ENCODE assay signal across 9 mouse cellular contexts in genomic region chr4:133496738-133497445, GRCm38 (mm10). TPM values are rescaled to one million over a fixed set of nuclear protein-coding genes. Genes with fewer than 3 reads are reported as not detected.
DNase-seq lines count a peak whose midpoint lies in the region; ATAC-seq and TF ChIP-seq lines count a peak whose summit lies in the region.
"Had no signal": no experiment of that assay in that cellular context is flagged by ENCODE, and none has a peak within 500 bp of the region (broad histone marks: within the 10 kb centered on the region; RNA-seq: fewer than 3 reads in every experiment).

No protein-coding gene starts in this region.

- no peak for TF ChIP-seq CTCF in intestine, postnatal 0 days (IDR thresholded peaks at IDR 0.05; ENCODE audit: low read depth)
- no peak for TF ChIP-seq CTCF in lung, postnatal 0 days (IDR thresholded peaks at IDR 0.05)

- no peaks in the 10 kb centered on the region for H3K9me3 ChIP-seq in intestine, embryonic 14.5 days (ENCODE audit: control insufficient read depth, low read length)
- H3K9me3 ChIP-seq in intestine, postnatal 0 days (ENCODE audit: control insufficient read depth), result no peaks in the 10 kb centered on the region
- H3K9me3 ChIP-seq in hindbrain, embryonic 10.5 days, result no peaks in the 10 kb centered on the region
- H3K9me3 ChIP-seq in neural tube, embryonic 12.5 days, result no peaks in the 10 kb centered on the region
- H3K9me3 ChIP-seq in kidney, embryonic 14.5 days (ENCODE audit: control insufficient read depth, low read length), result no peaks in the 10 kb centered on the region
- H3K9me3 ChIP-seq in lung, postnatal 0 days (ENCODE audit: low read length), result no peaks in the 10 kb centered on the region

- H3K4me1 ChIP-seq in intestine, embryonic 14.5 days (replicated peaks; ENCODE audit: control insufficient read depth, insufficient read depth, low read length), result peaks cover 10% of the 10 kb centered on the region; the same call in 1 of the 2 replicates
- H3K4me1 ChIP-seq in intestine, postnatal 0 days (replicated peaks; ENCODE audit: control insufficient read depth, insufficient read depth, low read length), result 0 out of 2 replicates have a peak, but pooled peaks cover 3% of the 10 kb centered on the region
- H3K4me1 ChIP-seq in hindbrain, embryonic 10.5 days (replicated peaks), result peaks cover 33% of the 10 kb centered on the region
- H3K4me1 ChIP-seq in neural tube, embryonic 12.5 days, result peaks cover 19% of the 10 kb centered on the region
- peaks cover 11% of the 10 kb centered on the region; the same call in 1 of the 2 replicates for H3K4me1 ChIP-seq in kidney, embryonic 14.5 days (ENCODE audit: control insufficient read depth, insufficient read depth, low read length)
- peaks cover 17% of the 10 kb centered on the region for H3K4me1 ChIP-seq in lung, postnatal 0 days (ENCODE audit: insufficient read depth, low read depth, low read length)

- H3K4me3 ChIP-seq in intestine, embryonic 14.5 days (ENCODE audit: low read depth, low read length), result peak overlapping the region; percentile 51; the same call in 1 of the 2 replicates
- H3K4me3 ChIP-seq in intestine, postnatal 0 days (ENCODE audit: low read depth, low read length), result no peak overlapping the region
- H3K4me3 ChIP-seq in hindbrain, embryonic 10.5 days, result peak overlapping the region; percentile 76
- H3K4me3 ChIP-seq in neural tube, embryonic 12.5 days, result no peak overlapping the region; the same call in 1 of the 2 replicates
- H3K4me3 ChIP-seq in kidney, embryonic 14.5 days (ENCODE audit: low read length), result no peak overlapping the region
- no peak overlapping the region for H3K4me3 ChIP-seq in lung, postnatal 0 days (ENCODE audit: low read depth, low read length)

- peaks cover 79% of the 10 kb centered on the region for H3K27me3 ChIP-seq in intestine, embryonic 14.5 days (replicated peaks; ENCODE audit: control insufficient read depth, insufficient read depth, low read length)
- H3K27me3 ChIP-seq in intestine, postnatal 0 days (replicated peaks; ENCODE audit: control insufficient read depth, insufficient read depth, low read length), result peaks cover 65% of the 10 kb centered on the region
- H3K27me3 ChIP-seq in hindbrain, embryonic 10.5 days (ENCODE audit: insufficient read depth, poor library complexity, severe bottlenecking), result peaks cover 89% of the 10 kb centered on the region
- H3K27me3 ChIP-seq in neural tube, embryonic 12.5 days (replicated peaks), result peaks cover 72% of the 10 kb centered on the region
- H3K27me3 ChIP-seq in kidney, embryonic 14.5 days (ENCODE audit: control insufficient read depth, insufficient read depth, low read length), result peaks cover 65% of the 10 kb centered on the region
- peaks cover 53% of the 10 kb centered on the region for H3K27me3 ChIP-seq in lung, postnatal 0 days (replicated peaks; ENCODE audit: insufficient read depth, low read length)

- 30% methylated on average over 6 of the region's 6 CpGs for WGBS in intestine, embryonic 14.5 days
- 23% methylated on average over 6 of the region's 6 CpGs for WGBS in intestine, postnatal 0 days
- 25% methylated on average over 6 of the region's 6 CpGs for WGBS in hindbrain, embryonic 10.5 days
- WGBS in neural tube, embryonic 12.5 days, result 32% methylated on average over 6 of the region's 6 CpGs
- WGBS in kidney, embryonic 14.5 days, result 24% methylated on average over 6 of the region's 6 CpGs
- 28% methylated on average over 6 of the region's 6 CpGs for WGBS in lung, postnatal 0 days

- TF ChIP-seq EP300 in lung, postnatal 0 days (IDR thresholded peaks at IDR 0.05), result no peak

- no peak overlapping the region for H3K27ac ChIP-seq in intestine, embryonic 14.5 days (ENCODE audit: low read depth)
- no peak overlapping the region for H3K27ac ChIP-seq in intestine, postnatal 0 days (ENCODE audit: low read depth, low read length)
- H3K27ac ChIP-seq in hindbrain, embryonic 10.5 days, result no peak overlapping the region
- no peak overlapping the region for H3K27ac ChIP-seq in neural tube, embryonic 12.5 days
- no peak overlapping the region for H3K27ac ChIP-seq in kidney, embryonic 14.5 days (ENCODE audit: low read depth, low read length)
- no peak overlapping the region for H3K27ac ChIP-seq in lung, postnatal 0 days (ENCODE audit: low read length)

- H3K36me3 ChIP-seq in intestine, embryonic 14.5 days (ENCODE audit: control insufficient read depth, insufficient read depth, low read length), result no peaks in the 10 kb centered on the region
- H3K36me3 ChIP-seq in intestine, postnatal 0 days (ENCODE audit: control insufficient read depth, insufficient read depth), result no peaks in the 10 kb centered on the region
- no peaks in the 10 kb centered on the region for H3K36me3 ChIP-seq in hindbrain, embryonic 10.5 days
- H3K36me3 ChIP-seq in neural tube, embryonic 12.5 days, result no peaks in the 10 kb centered on the region
- H3K36me3 ChIP-seq in kidney, embryonic 14.5 days (ENCODE audit: control insufficient read depth, insufficient read depth, low read length), result no peaks in the 10 kb centered on the region
- H3K36me3 ChIP-seq in lung, postnatal 0 days (ENCODE audit: insufficient read depth, low read length), result no peaks in the 10 kb centered on the region

- peak overlapping the region; percentile 99; the same call in 1 of the 2 replicates for H3K4me2 ChIP-seq in intestine, embryonic 14.5 days (ENCODE audit: low read length)
- H3K4me2 ChIP-seq in intestine, postnatal 0 days (replicated peaks; ENCODE audit: low read depth), result no peak overlapping the region
- peak overlapping the region; percentile 100; the same call in 1 of the 2 replicates for H3K4me2 ChIP-seq in neural tube, embryonic 12.5 days (replicated peaks)
- no peak overlapping the region; the same call in 1 of the 2 replicates for H3K4me2 ChIP-seq in kidney, embryonic 14.5 days (replicated peaks; ENCODE audit: low read depth, low read length)
- no peak overlapping the region; the same call in 1 of the 2 replicates for H3K4me2 ChIP-seq in lung, postnatal 0 days (replicated peaks; ENCODE audit: low read depth, low read length)

- ATAC-seq in intestine, embryonic 14.5 days (replicated peaks; ENCODE audit: low FRiP score, low TSS enrichment, low read depth), result no peak
- no peak for ATAC-seq in intestine, postnatal 0 days
- no peak for ATAC-seq in neural tube, embryonic 12.5 days (ENCODE audit: low FRiP score, low read depth)
- no peak for ATAC-seq in kidney, embryonic 14.5 days (ENCODE audit: low FRiP score, low TSS enrichment)
- ATAC-seq in lung, postnatal 0 days, result no peak

- no peak for DNase-seq in intestine, embryonic 14.5 days (ENCODE audit: low spot score)
- peak; percentile 73 for DNase-seq in cerebellum, adult 9-10 months
- no peak for DNase-seq in hindbrain, embryonic 10.5 days (ENCODE audit: low spot score)
- DNase-seq in layer of hippocampus, adult 9-11 months, result no peak
- no peak for DNase-seq in lung, postnatal 0 days (ENCODE audit: low spot score)
- DNase-seq: lung, postnatal 14 days had no signal

- H3K9ac ChIP-seq in intestine, embryonic 14.5 days (ENCODE audit: low read length), result no peak overlapping the region
- no peak overlapping the region for H3K9ac ChIP-seq in intestine, postnatal 0 days (ENCODE audit: low read depth, low read length)
- no peak overlapping the region; the same call in 1 of the 2 replicates for H3K9ac ChIP-seq in neural tube, embryonic 12.5 days
- H3K9ac ChIP-seq in kidney, embryonic 14.5 days (ENCODE audit: low read depth, low read length), result no peak overlapping the region
- no peak overlapping the region for H3K9ac ChIP-seq in lung, postnatal 0 days (replicated peaks; ENCODE audit: low read depth)

RNA-seq across cellular contexts. Expression of gene Trnp1, which starts 1.5 kb away (rescaled TPM):
- polyA plus RNA-seq in intestine, embryonic 14.5 days (2014; fragmentation: Nextera tagmentation; extraction: Ambion mirVana), result 1.1 and 2.4 TPM in 2 replicates
- 2.5 and 2.9 TPM in 2 replicates for polyA plus RNA-seq in intestine, postnatal 0 days (2015; fragmentation: Nextera tagmentation; extraction: Ambion mirVana)
- polyA plus RNA-seq in hindbrain, embryonic 10.5 days (2016; fragmentation: Nextera tagmentation; extraction: Ambion mirVana), result 1.1 and 1.3 TPM in 2 replicates
- 2.5 and 3.7 TPM in 2 replicates for polyA plus RNA-seq in neural tube, embryonic 12.5 days (2016; fragmentation: Nextera tagmentation; extraction: Ambion mirVana)
- 1.4 and 1.6 TPM in 2 replicates for polyA plus RNA-seq in kidney, embryonic 14.5 days (2014; fragmentation: Nextera tagmentation; extraction: Ambion mirVana)
- polyA plus RNA-seq in lung, postnatal 0 days (2015; fragmentation: Nextera tagmentation; extraction: Ambion mirVana), result 1.1 and 1.4 TPM in 2 replicates

RNA-seq across cellular contexts. Expression of gene Tent5b, which starts 17.0 kb away (rescaled TPM):
- polyA plus RNA-seq in intestine, embryonic 14.5 days (2014; fragmentation: Nextera tagmentation; extraction: Ambion mirVana), result 0.23 and 0.38 TPM in 2 replicates
- 1.3 and 1.8 TPM in 2 replicates for polyA plus RNA-seq in intestine, postnatal 0 days (2015; fragmentation: Nextera tagmentation; extraction: Ambion mirVana)
- polyA plus RNA-seq in hindbrain, embryonic 10.5 days (2016; fragmentation: Nextera tagmentation; extraction: Ambion mirVana), result 1.2 and 2.1 TPM in 2 replicates
- 0.29 and 0.66 TPM in 2 replicates for polyA plus RNA-seq in neural tube, embryonic 12.5 days (2016; fragmentation: Nextera tagmentation; extraction: Ambion mirVana)
- 0.35 and 0.94 TPM in 2 replicates for polyA plus RNA-seq in kidney, embryonic 14.5 days (2014; fragmentation: Nextera tagmentation; extraction: Ambion mirVana)
- 11.0 and 19.1 TPM in 2 replicates for polyA plus RNA-seq in lung, postnatal 0 days (2015; fragmentation: Nextera tagmentation; extraction: Ambion mirVana)

RNA-seq across cellular contexts. Expression of gene Kdf1, which starts 21.9 kb away (rescaled TPM):
- polyA plus RNA-seq in intestine, embryonic 14.5 days (2014; fragmentation: Nextera tagmentation; extraction: Ambion mirVana), result 32.9 and 34.5 TPM in 2 replicates
- 50.6 and 53.2 TPM in 2 replicates for polyA plus RNA-seq in intestine, postnatal 0 days (2015; fragmentation: Nextera tagmentation; extraction: Ambion mirVana)
- polyA plus RNA-seq in hindbrain, embryonic 10.5 days (2016; fragmentation: Nextera tagmentation; extraction: Ambion mirVana), result 3.9 and 5.6 TPM in 2 replicates
- 1.1 and 1.5 TPM in 2 replicates for polyA plus RNA-seq in neural tube, embryonic 12.5 days (2016; fragmentation: Nextera tagmentation; extraction: Ambion mirVana)
- polyA plus RNA-seq in kidney, embryonic 14.5 days (2014; fragmentation: Nextera tagmentation; extraction: Ambion mirVana), result 15.3 and 21.4 TPM in 2 replicates
- 24.8 TPM in 2 replicates for polyA plus RNA-seq in lung, postnatal 0 days (2015; fragmentation: Nextera tagmentation; extraction: Ambion mirVana)

RNA-seq across cellular contexts. Expression of gene Nudc, which starts 48.9 kb away (rescaled TPM):
- 231 and 236 TPM in 2 replicates for polyA plus RNA-seq in intestine, embryonic 14.5 days (2014; fragmentation: Nextera tagmentation; extraction: Ambion mirVana)
- 125 and 138 TPM in 2 replicates for polyA plus RNA-seq in intestine, postnatal 0 days (2015; fragmentation: Nextera tagmentation; extraction: Ambion mirVana)
- polyA plus RNA-seq in hindbrain, embryonic 10.5 days (2016; fragmentation: Nextera tagmentation; extraction: Ambion mirVana), result 438 and 476 TPM in 2 replicates
- 335 and 339 TPM in 2 replicates for polyA plus RNA-seq in neural tube, embryonic 12.5 days (2016; fragmentation: Nextera tagmentation; extraction: Ambion mirVana)
- polyA plus RNA-seq in kidney, embryonic 14.5 days (2014; fragmentation: Nextera tagmentation; extraction: Ambion mirVana), result 285 and 287 TPM in 2 replicates
- 130 and 154 TPM in 2 replicates for polyA plus RNA-seq in lung, postnatal 0 days (2015; fragmentation: Nextera tagmentation; extraction: Ambion mirVana)

RNA-seq across cellular contexts. Expression of gene Nr0b2, which starts 56.3 kb away (rescaled TPM):
- polyA plus RNA-seq in intestine, embryonic 14.5 days (2014; fragmentation: Nextera tagmentation; extraction: Ambion mirVana), result 3.2 and 5.4 TPM in 2 replicates
- 25.6 and 34.8 TPM in 2 replicates for polyA plus RNA-seq in intestine, postnatal 0 days (2015; fragmentation: Nextera tagmentation; extraction: Ambion mirVana)
- 0.31 TPM in 1 of 2 replicates, not detected in the other for polyA plus RNA-seq in hindbrain, embryonic 10.5 days (2016; fragmentation: Nextera tagmentation; extraction: Ambion mirVana)
- not detected in 2 replicates for polyA plus RNA-seq in neural tube, embryonic 12.5 days (2016; fragmentation: Nextera tagmentation; extraction: Ambion mirVana)
- not detected in 2 replicates for polyA plus RNA-seq in kidney, embryonic 14.5 days (2014; fragmentation: Nextera tagmentation; extraction: Ambion mirVana)
- 0.37 and 0.39 TPM in 2 replicates for polyA plus RNA-seq in lung, postnatal 0 days (2015; fragmentation: Nextera tagmentation; extraction: Ambion mirVana)

Comparison
In these comparisons a context has a peak if more than half of its experiments do, and no peak if none do; other contexts are left out.
1. H3K4me2 ChIP-seq: peak in intestine, embryonic 14.5 days (single experiment) and neural tube, embryonic 12.5 days (single experiment); none in intestine, postnatal 0 days (single experiment), kidney, embryonic 14.5 days (single experiment) and lung, postnatal 0 days (single experiment).
2. H3K4me3 ChIP-seq: peak in intestine, embryonic 14.5 days (single experiment) and hindbrain, embryonic 10.5 days (single experiment); none in intestine, postnatal 0 days (single experiment), neural tube, embryonic 12.5 days (single experiment), kidney, embryonic 14.5 days (single experiment) and lung, postnatal 0 days (single experiment).